Mouse (Mus musculus) olfactory bulb, adult 2 months (tissue): ENCODE results near the gene Kalrn. TPM values are rescaled to one million over a fixed set of nuclear protein-coding genes. Genes with fewer than 3 reads are reported as not detected.
A peak's percentile ranks its signal among the peaks of the same experiment; 100 is the strongest.

ENCODE experiments used
- H3K27ac ChIP-seq: fragments of 200-500 bp; 2 replicates; pipeline ENCODE4 v1.5.1; 2012; ENCODE audit warnings: low read depth, low read length; ENCODE audit not compliant: insufficient read depth
- H3K4me1 ChIP-seq: fragments of 200-500 bp; 2 replicates; pipeline ENCODE4 v1.6.1; 2012; ENCODE audit warnings: low read length; ENCODE audit not compliant: control insufficient read depth, insufficient read depth
- H3K4me3 ChIP-seq: fragments of 200-500 bp; 2 replicates; pipeline ENCODE4 v1.5.1; 2012; ENCODE audit warnings: mild to moderate bottlenecking, low read depth, low read length, moderate library complexity; ENCODE audit not compliant: insufficient read depth
- CTCF ChIP-seq: fragments of 200-500 bp; IDR thresholded peaks from 2 replicates; pipeline ENCODE4 v1.5.1; 2012; ENCODE audit warnings: low read depth, mild to moderate bottlenecking, low read length, moderate library complexity; ENCODE audit not compliant: insufficient read depth
- POLR2A ChIP-seq: fragments of 200-500 bp; IDR thresholded peaks from 2 replicates; pipeline ENCODE4 v1.6.1; 2012; ENCODE audit warnings: mild to moderate bottlenecking, low read depth, low read length, moderate library complexity; ENCODE audit not compliant: insufficient read depth
- WGBS: fragments of 180-500 bp; shearing (Covaris S2); methylation state at CpG from one replicate; pipeline ENCODE4 v1.1.7; 2018; 5-methylcytosine and 5-hydroxymethylcytosine counted together
- polyA plus RNA-seq: library from polyadenylated mRNA; stranded (reverse); fragments of >200 nt; gene quantifications from 2 replicates; pipeline ENCODE4 v1.2.4, GENCODE M21; 2012; ENCODE audit warnings: low replicate concordance; ENCODE audit not compliant: missing spikeins, insufficient read depth, insufficient read length

Gene Kalrn
- polyA plus RNA-seq, 1 experiment, result 153 TPM

- TF ChIP-seq POLR2A (no peak), CTCF (no peak)
- Histone ChIP-seq H3K27ac (no peak overlapping the region), H3K4me3 (no peak overlapping the region), H3K4me1 (peaks cover 14% of the 10 kb centered on the region; the same call in 1 of the 2 replicates)
- WGBS, result 58% methylated on average over 7 of the region's 7 CpGs
Measured at GRCm38 (mm10) chr16:34414581-34414980, 158.8 kb downstream of the Kalrn start.

GRCm38 (mm10) chr16:34413868-34414333 lies 159.4 kb downstream of the Kalrn start:
- H3K27ac ChIP-seq, result no peak overlapping the region
- WGBS, result 30% methylated on average over 10 of the region's 10 CpGs
- peaks cover 14% of the 10 kb centered on the region; the same call in 1 of the 2 replicates for H3K4me1 ChIP-seq
- no peak for TF ChIP-seq POLR2A
- no peak for TF ChIP-seq CTCF
- no peak overlapping the region for H3K4me3 ChIP-seq

- TF ChIP-seq CTCF (no peak), POLR2A (no peak)
- WGBS, result 91% methylated on average over 8 of the region's 8 CpGs
- Histone ChIP-seq H3K27ac (no peak overlapping the region), H3K4me1 (peaks cover 2% of the 10 kb centered on the region), H3K4me3 (no peak overlapping the region)
Measured at GRCm38 (mm10) chr16:34407036-34407435, 166.3 kb downstream of the Kalrn start.

GRCm38 (mm10) chr16:34405094-34405493 lies 168.2 kb downstream of the Kalrn start:
- H3K4me1 ChIP-seq, result peaks cover 8% of the 10 kb centered on the region
- TF ChIP-seq CTCF, result no peak
- no peak for TF ChIP-seq POLR2A
- H3K27ac ChIP-seq, result no peak overlapping the region
- no peak overlapping the region for H3K4me3 ChIP-seq
- 48% methylated on average over 5 of the region's 5 CpGs for WGBS

- Histone ChIP-seq H3K27ac (no peak overlapping the region), H3K4me3 (no peak overlapping the region), H3K4me1 (peaks cover 17% of the 10 kb centered on the region)
- 30% methylated on average over 1 of the region's 1 CpGs for WGBS
- TF ChIP-seq CTCF, result no peak
- no peak for TF ChIP-seq POLR2A
Measured at GRCm38 (mm10) chr16:34401216-34401615, 172.1 kb downstream of the Kalrn start.

- Histone ChIP-seq H3K4me1 (peaks cover 21% of the 10 kb centered on the region), H3K4me3 (no peak overlapping the region), H3K27ac (no peak overlapping the region)
- WGBS, result 63% methylated on average over 13 of the region's 13 CpGs
- TF ChIP-seq CTCF (no peak), POLR2A (no peak)
Measured at GRCm38 (mm10) chr16:34400102-34400728, 173.1 kb downstream of the Kalrn start.

GRCm38 (mm10) chr16:34395221-34395811 lies 178.0 kb downstream of the Kalrn start:
- Histone ChIP-seq H3K4me3 (no peak overlapping the region), H3K27ac (no peak overlapping the region), H3K4me1 (peaks cover 23% of the 10 kb centered on the region)
- no peak for TF ChIP-seq CTCF
- no peak for TF ChIP-seq POLR2A

- Histone ChIP-seq H3K4me1 (peaks cover 20% of the 10 kb centered on the region), H3K27ac (peak overlapping the region; percentile 12; the same call in 1 of the 2 replicates), H3K4me3 (no peak overlapping the region)
- 59% methylated on average over 5 of the region's 5 CpGs for WGBS
- TF ChIP-seq CTCF (no peak), POLR2A (no peak)
Measured at GRCm38 (mm10) chr16:34389520-34390271, 183.6 kb downstream of the Kalrn start.

GRCm38 (mm10) chr16:34388871-34389270 lies 184.5 kb downstream of the Kalrn start:
- TF ChIP-seq CTCF, result no peak
- TF ChIP-seq POLR2A, result no peak
- Histone ChIP-seq H3K27ac (no peak overlapping the region), H3K4me3 (no peak overlapping the region), H3K4me1 (peaks cover 24% of the 10 kb centered on the region)
- 66% methylated on average over 6 of the region's 6 CpGs for WGBS
